Mouse (Mus musculus): ENCODE results near the gene Plekha6.

DNA sequence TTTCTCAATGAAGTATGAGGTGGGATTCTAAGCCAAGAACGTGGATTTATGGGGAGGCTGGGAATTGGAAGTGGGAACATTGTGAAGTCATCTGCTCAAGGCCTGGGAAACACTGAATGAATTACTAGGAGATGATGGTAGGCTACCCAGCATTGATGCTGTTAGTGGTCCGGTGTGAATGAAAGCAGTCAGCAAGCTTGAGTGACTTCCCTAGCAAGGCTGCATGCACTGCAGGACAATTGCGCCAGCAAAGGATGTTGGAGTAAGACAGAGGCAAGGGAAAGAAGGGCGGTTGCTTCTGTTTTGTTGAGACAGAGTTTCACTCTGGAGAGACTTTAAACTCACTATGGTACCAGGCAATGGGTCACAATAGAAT lies 37.7 kb upstream of the Plekha6 start:
- no peak for TF ChIP-seq POLR2A (IDR thresholded peaks at IDR 0.05; ENCODE audit: borderline replicate concordance, low read depth, low read length)
- TF ChIP-seq CTCF (IDR thresholded peaks at IDR 0.05; ENCODE audit: low read depth, low read length), result no peak
